Mouse (Mus musculus) neural tube, embryonic 15.5 days (tissue): ENCODE data around the gene Mcm3. TPM values are rescaled to one million over a fixed set of nuclear protein-coding genes. Genes with fewer than 3 reads are reported as not detected.

Source experiments
- ATAC-seq: fragments of 200-750 bp; cut with Nextera tagmentation; 2 replicates; pipeline ENCODE4 v1.8.0; 2017; ENCODE audit warnings: mild to moderate bottlenecking, moderate TSS enrichment, moderate library complexity; ENCODE audit not compliant: low FRiP score
- H3K27ac ChIP-seq: fragments of 300-500 bp; sonication (generic); replicated peaks from 2 replicates; pipeline ENCODE4 v1.5.1; 2015; ENCODE audit warnings: mild to moderate bottlenecking, inconsistent platforms
- H3K27me3 ChIP-seq: fragments of 300-500 bp; sonication (generic); replicated peaks from 2 replicates; pipeline ENCODE4 v1.6.1; 2015; ENCODE audit warnings: inconsistent platforms
- H3K36me3 ChIP-seq: fragments of 300-500 bp; sonication (generic); 2 replicates; pipeline ENCODE4 v1.6.1; 2015; ENCODE audit warnings: inconsistent platforms
- H3K4me1 ChIP-seq: fragments of 300-500 bp; sonication (generic); 2 replicates; pipeline ENCODE4 v1.6.1; 2015; ENCODE audit warnings: inconsistent platforms
- H3K4me2 ChIP-seq: fragments of 300-500 bp; sonication (generic); 2 replicates; pipeline ENCODE4 v1.6.1; 2015; ENCODE audit warnings: inconsistent platforms, mild to moderate bottlenecking, moderate library complexity
- H3K4me3 ChIP-seq: fragments of 300-500 bp; sonication (generic); replicated peaks from 2 replicates; pipeline ENCODE4 v1.5.1; 2015; ENCODE audit warnings: mild to moderate bottlenecking, inconsistent platforms
- H3K9ac ChIP-seq: fragments of 300-500 bp; sonication (generic); replicated peaks from 2 replicates; pipeline ENCODE4 v1.6.1; 2015; ENCODE audit warnings: mild to moderate bottlenecking, inconsistent platforms
- H3K9me3 ChIP-seq: fragments of 300-500 bp; sonication (generic); replicated peaks from 2 replicates; pipeline ENCODE4 v1.6.1; 2016; ENCODE audit warnings: inconsistent platforms
- WGBS: fragments of 180-500 bp; shearing (Covaris S2); methylation state at CpG from one replicate; pipeline ENCODE4 v1.1.7; 2015; ENCODE audit warnings: mixed read lengths; 5-methylcytosine and 5-hydroxymethylcytosine counted together
- polyA plus RNA-seq: library from polyadenylated mRNA; unstranded; fragments of >200 nt; fragmentation: Nextera tagmentation; extraction: Ambion mirVana; gene quantifications from 2 replicates; pipeline ENCODE4 v1.2.1, GENCODE M21; 2015

The Mcm3 gene
- polyA plus RNA-seq, 1 experiment from 2014 or later: 14.2 TPM

DNA sequence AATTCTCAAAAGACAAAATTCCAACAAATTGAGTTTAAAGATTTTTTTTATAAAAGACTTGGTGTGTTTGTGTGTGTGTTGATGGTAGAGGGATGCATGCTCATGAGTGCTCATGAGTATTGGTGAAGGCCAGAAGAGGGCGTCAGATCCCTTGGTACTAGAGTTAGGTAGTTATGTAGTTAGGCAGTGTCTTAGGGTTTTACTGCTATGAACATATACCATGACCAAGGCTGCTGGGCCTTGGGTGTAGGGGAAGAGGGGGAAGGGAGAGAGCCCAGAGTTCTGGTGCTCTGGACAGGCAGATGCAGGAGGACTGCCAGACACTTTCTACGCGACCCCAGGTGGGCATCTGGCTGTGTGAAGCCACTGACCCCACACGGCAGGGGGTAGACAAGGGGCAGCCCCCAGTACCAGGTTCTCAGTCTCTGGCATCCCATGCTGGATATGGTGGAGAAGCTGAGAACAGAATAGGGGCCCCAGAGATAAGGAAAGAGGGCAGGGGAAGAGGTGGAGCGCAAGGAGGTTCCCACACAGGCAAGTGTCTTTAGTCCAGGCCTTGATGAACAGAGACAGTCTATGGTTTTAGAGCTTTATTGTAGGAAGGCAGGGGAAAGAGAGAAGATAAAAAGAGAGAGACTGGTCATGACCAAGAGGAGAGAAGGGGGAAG is 12.5 kb upstream of the Mcm3 start:
- Histone ChIP-seq H3K4me2 (no peak overlapping the region), H3K4me1 (no peaks in the 10 kb centered on the region), H3K27ac (no peak overlapping the region), H3K9ac (no peak overlapping the region), H3K27me3 (no peaks in the 10 kb centered on the region), H3K36me3 (no peaks in the 10 kb centered on the region), H3K4me3 (no peak overlapping the region), H3K9me3 (no peaks in the 10 kb centered on the region)
- no peak for ATAC-seq
- 74% methylated on average over 5 of the region's 5 CpGs for WGBS

DNA sequence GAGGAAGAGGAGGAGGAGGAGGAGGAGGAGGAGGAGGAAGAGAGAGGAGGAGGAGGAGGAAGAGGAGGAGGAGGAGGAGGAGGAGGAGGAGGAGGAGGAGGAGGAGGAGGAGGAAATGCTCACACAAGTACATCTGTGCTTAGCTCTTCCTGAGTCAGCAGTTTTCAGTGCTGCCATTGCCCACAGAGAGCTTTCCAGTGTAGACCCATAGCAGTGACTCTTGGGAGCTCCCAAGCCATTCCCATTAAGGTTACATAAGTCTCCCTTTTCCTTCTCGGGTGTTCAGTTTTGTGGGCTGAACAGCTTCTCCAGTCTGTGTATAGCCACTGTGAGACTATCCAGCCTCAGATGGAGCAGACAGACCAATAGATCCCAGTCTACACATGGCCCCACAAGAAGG is 10.4 kb upstream of the Mcm3 start:
- H3K27me3 ChIP-seq: no peaks in the 10 kb centered on the region
- H3K9me3 ChIP-seq: no peaks in the 10 kb centered on the region
- H3K36me3 ChIP-seq: no peaks in the 10 kb centered on the region
- H3K4me3 ChIP-seq: no peak overlapping the region
- 93% methylated on average over 1 of the region's 1 CpGs for WGBS
- no peak overlapping the region for H3K27ac ChIP-seq
- H3K4me1 ChIP-seq: no peaks in the 10 kb centered on the region
- ATAC-seq: no peak
- no peak overlapping the region for H3K9ac ChIP-seq
- no peak overlapping the region for H3K4me2 ChIP-seq

DNA sequence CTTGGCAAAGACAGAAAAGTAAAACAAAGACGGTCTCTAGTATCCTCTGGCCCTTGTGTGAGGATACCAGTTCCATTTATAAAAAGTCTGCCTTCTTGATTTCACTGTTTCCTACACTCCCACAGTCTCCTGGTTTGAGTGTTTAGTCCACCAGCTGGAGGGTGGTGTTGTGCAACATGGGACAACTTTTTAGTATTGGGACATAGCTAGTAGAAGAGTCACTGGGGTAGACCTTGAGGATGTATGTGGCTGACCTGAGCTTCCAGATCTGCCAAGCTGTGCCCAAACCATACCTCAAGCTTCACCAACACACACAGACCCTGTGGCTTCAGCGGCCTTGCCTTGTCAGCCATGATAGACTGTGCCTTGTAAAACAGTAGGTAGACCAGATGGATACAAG is 7.9 kb upstream of the Mcm3 start:
- Histone ChIP-seq H3K4me1 (no peaks in the 10 kb centered on the region), H3K9ac (no peak overlapping the region), H3K9me3 (no peaks in the 10 kb centered on the region), H3K4me2 (no peak overlapping the region), H3K27me3 (no peaks in the 10 kb centered on the region), H3K4me3 (no peak overlapping the region), H3K27ac (no peak overlapping the region), H3K36me3 (no peaks in the 10 kb centered on the region)
- no peak for ATAC-seq
- WGBS: 86% methylated on average over 2 of the region's 2 CpGs

DNA sequence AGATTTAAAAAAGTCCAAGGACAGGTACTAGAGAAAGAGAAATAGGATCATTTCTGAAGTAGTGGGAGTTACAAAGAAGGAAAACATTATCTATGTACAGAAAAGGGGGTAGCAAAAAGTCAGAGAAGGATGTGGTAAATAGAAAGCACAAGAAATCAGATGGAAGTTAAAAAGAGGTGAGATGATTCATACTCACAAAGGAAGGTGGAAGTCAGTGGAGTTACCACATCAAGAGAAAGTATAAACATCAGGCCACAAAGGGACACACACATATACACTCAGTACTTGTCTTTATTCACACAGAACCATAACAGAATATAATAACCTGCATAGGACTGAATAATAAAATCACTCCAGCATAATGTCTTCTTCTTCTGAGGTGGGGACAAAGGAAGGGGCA is 4.9 kb upstream of the Mcm3 start:
- no peak overlapping the region for H3K27ac ChIP-seq
- H3K9ac ChIP-seq: no peak overlapping the region
- no peaks in the 10 kb centered on the region for H3K36me3 ChIP-seq
- H3K27me3 ChIP-seq: no peaks in the 10 kb centered on the region
- peaks cover 3% of the 10 kb centered on the region; the same call in 1 of the 2 replicates for H3K4me1 ChIP-seq
- no peak overlapping the region for H3K4me2 ChIP-seq
- H3K4me3 ChIP-seq: no peak overlapping the region
- H3K9me3 ChIP-seq: no peaks in the 10 kb centered on the region
- ATAC-seq: no peak

DNA sequence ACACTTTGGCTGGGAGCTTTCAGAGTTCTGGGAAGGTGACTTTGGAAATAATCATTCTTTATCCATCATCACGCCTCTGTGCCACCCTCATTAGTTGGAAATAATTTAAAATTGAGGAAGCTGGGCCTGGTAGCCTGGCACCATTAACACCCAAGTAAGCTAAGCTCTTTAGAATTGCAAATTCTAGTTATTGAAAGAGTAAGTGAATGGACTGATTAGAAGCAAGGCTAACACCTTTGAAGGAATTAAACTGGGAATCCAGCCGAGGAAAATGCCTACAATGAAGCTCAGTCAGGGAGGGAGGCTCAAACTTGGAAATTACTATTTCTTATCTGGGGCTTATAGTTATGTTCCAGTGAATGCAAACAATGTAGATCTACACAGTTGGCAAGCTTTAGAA is 3.8 kb upstream of the Mcm3 start:
- WGBS: 58% methylated on average over 2 of the region's 2 CpGs
- no peak overlapping the region for H3K9ac ChIP-seq
- H3K27ac ChIP-seq: no peak overlapping the region
- H3K4me1 ChIP-seq: peaks cover 5% of the 10 kb centered on the region
- ATAC-seq: no peak
- H3K4me3 ChIP-seq: no peak overlapping the region
- H3K36me3 ChIP-seq: no peaks in the 10 kb centered on the region
- H3K27me3 ChIP-seq: no peaks in the 10 kb centered on the region
- H3K9me3 ChIP-seq: no peaks in the 10 kb centered on the region
- no peak overlapping the region for H3K4me2 ChIP-seq

DNA sequence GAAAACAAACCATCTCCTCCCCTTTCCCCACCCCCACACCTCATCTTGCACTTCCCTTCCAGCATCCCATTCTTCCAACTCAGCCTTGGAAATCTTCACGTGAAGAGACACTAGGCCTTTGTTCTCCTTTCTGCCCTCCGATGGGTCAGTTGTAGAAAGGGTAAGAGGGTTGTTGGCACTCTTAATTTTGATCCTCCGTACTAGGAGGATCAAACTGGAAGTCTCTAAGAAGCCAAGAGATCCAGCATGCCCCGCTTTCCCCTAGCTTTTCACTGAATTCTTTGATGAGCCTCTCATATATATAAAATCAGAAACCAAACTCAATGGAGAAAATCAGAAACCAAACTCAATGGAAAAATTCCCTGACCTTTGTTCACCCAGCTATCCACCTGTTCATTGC is 3.4 kb upstream of the Mcm3 start:
- ATAC-seq: no peak
- Histone ChIP-seq H3K4me2 (no peak overlapping the region), H3K27me3 (no peaks in the 10 kb centered on the region), H3K4me3 (no peak overlapping the region), H3K36me3 (no peaks in the 10 kb centered on the region), H3K9me3 (no peaks in the 10 kb centered on the region), H3K27ac (no peak overlapping the region), H3K4me1 (peaks cover 5% of the 10 kb centered on the region), H3K9ac (no peak overlapping the region)
- 48% methylated on average over 4 of the region's 4 CpGs for WGBS

DNA sequence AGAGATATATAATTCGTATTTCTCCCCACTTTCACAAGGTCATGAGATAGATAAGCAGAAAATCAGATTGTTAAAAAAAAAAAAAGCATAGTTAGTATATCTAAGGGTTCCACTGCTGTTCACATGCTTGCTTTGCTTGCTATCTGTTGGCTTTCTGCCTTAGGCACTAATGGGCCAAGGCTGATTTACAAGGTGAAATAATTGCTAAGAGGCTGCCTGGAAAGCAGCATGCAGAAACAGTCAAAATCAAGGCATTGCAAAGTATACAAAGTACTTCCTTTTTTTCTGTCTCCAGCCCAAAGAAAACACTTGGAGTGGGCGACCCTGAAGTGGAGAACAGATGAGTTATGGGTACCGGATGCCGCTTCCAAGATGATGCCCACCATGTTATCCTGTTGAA is 847 bp upstream of the Mcm3 start:
- H3K4me2 ChIP-seq: no peak overlapping the region
- no peak overlapping the region for H3K4me3 ChIP-seq
- H3K27me3 ChIP-seq: no peaks in the 10 kb centered on the region
- H3K4me1 ChIP-seq: peaks cover 5% of the 10 kb centered on the region
- no peaks in the 10 kb centered on the region for H3K36me3 ChIP-seq
- 89% methylated on average over 4 of the region's 4 CpGs for WGBS
- H3K9me3 ChIP-seq: no peaks in the 10 kb centered on the region
- H3K27ac ChIP-seq: no peak overlapping the region
- ATAC-seq: no peak
- no peak overlapping the region for H3K9ac ChIP-seq

DNA sequence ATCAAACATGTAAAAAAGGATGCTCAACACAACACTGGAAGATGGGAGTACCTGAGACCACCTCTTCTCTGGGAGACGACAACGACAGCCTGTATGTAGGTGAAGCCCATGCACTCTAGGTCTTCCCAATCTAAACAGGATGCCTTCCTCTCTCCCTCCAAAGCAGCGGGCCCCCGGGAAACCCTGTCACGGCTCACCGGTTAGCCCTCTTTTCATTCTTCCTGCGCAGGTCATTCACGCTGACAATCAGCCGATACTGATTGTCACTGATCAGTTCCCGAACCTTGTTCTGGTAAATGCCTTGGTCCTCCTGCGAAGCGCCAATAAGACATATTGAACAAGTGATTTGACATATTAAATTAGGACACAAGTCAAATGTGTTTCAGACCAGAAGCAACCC is 2.5 kb downstream of the Mcm3 start:
- 88% methylated on average over 12 of the region's 12 CpGs for WGBS
- no peak overlapping the region for H3K9ac ChIP-seq
- no peaks in the 10 kb centered on the region for H3K36me3 ChIP-seq
- no peak overlapping the region for H3K4me2 ChIP-seq
- ATAC-seq: no peak
- peaks cover 5% of the 10 kb centered on the region for H3K4me1 ChIP-seq
- no peaks in the 10 kb centered on the region for H3K9me3 ChIP-seq
- no peak overlapping the region for H3K4me3 ChIP-seq
- no peaks in the 10 kb centered on the region for H3K27me3 ChIP-seq
- no peak overlapping the region for H3K27ac ChIP-seq

DNA sequence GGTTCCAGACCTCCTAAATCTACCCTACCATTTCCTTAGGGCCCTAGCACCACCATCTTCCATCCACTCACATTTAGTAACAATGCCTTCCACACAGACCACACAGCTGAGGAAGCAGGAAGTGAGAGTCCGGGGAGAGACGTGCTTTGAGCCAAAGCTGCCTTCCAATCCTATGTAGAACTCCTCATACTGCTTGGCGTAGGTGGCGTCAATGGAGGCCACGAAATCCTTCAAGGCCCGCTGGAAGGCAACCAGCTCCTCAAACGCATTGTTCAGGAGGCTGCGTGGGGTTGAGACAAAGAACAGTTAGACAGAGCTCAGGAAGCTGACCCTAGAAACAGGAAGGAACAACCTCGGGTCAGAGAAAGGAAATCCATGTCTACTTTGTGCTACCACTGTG is 2.9 kb downstream of the Mcm3 start:
- Histone ChIP-seq H3K36me3 (no peaks in the 10 kb centered on the region), H3K4me2 (no peak overlapping the region), H3K9ac (no peak overlapping the region), H3K4me1 (peaks cover 5% of the 10 kb centered on the region), H3K9me3 (no peaks in the 10 kb centered on the region), H3K4me3 (no peak overlapping the region), H3K27me3 (no peaks in the 10 kb centered on the region), H3K27ac (no peak overlapping the region)
- WGBS: 88% methylated on average over 9 of the region's 9 CpGs
- ATAC-seq: no peak

DNA sequence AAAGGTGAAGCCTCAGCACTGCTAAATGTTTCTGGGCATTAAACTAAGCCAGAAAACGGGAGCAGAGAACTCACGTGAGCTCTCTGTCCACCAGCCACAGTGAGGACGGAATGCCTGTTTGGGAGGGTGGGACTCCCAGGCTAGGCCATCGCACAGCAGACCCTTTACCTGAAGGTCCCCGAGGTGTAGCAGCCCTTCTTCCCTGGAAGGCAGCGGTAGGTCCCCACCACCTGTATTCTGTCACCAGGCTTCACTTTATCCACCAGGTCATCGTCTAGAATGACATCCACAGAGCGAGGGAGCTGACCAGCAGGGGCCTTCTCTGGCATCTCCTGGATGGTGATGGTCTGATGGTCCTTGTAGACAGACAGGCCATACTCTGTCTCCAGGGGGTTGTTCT is 5.6 kb downstream of the Mcm3 start:
- Histone ChIP-seq H3K27ac (no peak overlapping the region), H3K4me1 (no peaks in the 10 kb centered on the region), H3K9ac (no peak overlapping the region), H3K9me3 (no peaks in the 10 kb centered on the region), H3K36me3 (0 out of 2 replicates have a peak, but pooled peaks cover 1% of the 10 kb centered on the region), H3K4me3 (no peak overlapping the region), H3K27me3 (no peaks in the 10 kb centered on the region), H3K4me2 (no peak overlapping the region)
- WGBS: 95% methylated on average over 8 of the region's 8 CpGs
- no peak for ATAC-seq

DNA sequence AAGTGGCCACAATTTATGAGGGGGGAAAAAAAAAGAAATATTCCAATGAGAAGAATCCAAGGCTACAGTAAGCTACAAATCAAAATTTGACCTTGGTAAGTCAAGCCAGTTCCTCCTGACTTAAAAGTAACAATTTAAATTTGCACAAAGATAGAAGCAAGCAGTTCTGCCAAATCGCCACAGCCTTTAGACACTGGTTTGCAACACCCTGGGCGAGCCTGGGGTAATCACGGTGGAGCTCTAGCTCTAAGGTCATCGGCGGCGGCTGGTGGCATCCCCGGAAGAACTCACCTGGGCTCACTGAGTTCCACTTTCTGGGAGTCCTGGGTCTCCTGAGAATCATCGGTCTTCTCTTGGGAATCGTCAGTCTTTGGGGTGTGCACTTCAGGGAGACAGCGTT is 15.6 kb downstream of the Mcm3 start:
- Histone ChIP-seq H3K36me3 (peaks cover 6% of the 10 kb centered on the region), H3K4me3 (no peak overlapping the region), H3K4me1 (no peaks in the 10 kb centered on the region), H3K27ac (no peak overlapping the region), H3K27me3 (no peaks in the 10 kb centered on the region), H3K9me3 (no peaks in the 10 kb centered on the region), H3K4me2 (no peak overlapping the region), H3K9ac (no peak overlapping the region)
- no peak for ATAC-seq
- WGBS: 96% methylated on average over 10 of the region's 10 CpGs

DNA sequence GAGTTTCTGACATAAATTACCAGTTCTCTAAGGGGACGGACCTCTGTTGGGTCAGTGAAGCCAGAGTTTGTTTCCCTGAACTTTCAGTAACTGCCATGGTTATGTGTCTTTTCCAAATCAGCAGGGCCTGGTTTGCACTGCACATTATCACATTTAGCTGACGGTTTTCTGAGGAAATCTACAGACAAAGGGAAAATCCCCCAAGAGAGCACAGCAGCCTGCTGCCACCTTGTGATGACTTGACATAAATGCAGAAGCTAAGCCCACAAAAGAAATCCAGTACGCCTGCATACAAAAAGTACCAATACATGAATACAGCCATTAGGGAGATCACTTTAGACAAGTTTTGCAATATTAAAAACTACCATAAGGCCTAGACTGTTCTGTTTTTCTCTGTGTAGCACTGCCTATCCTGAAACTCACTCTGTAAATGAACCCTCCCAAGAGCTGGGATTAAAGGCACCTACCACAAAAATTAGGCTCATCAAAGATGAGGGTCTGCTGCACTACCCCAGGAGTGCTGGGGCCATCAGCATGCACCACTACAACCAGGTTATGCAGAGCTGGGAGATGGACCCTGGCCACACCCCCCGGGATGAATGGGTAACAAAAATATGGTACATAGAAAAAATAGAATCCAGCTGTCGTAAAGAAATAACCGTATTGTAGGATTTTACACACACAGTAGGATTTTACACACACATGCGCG is 18.3 kb downstream of the Mcm3 start:
- no peaks in the 10 kb centered on the region for H3K9me3 ChIP-seq
- no peaks in the 10 kb centered on the region for H3K4me1 ChIP-seq
- 0 out of 2 replicates have a peak overlapping the region, but pooled peaks have one; percentile 29 for H3K27ac ChIP-seq
- H3K4me2 ChIP-seq: no peak overlapping the region
- peaks cover 4% of the 10 kb centered on the region; the same call in 1 of the 2 replicates for H3K36me3 ChIP-seq
- H3K27me3 ChIP-seq: no peaks in the 10 kb centered on the region
- no peak overlapping the region for H3K4me3 ChIP-seq
- H3K9ac ChIP-seq: no peak overlapping the region
- 77% methylated on average over 8 of the region's 8 CpGs for WGBS
- peak; percentile 86 for ATAC-seq
